Mouse (Mus musculus) limb, embryonic 10.5 days (tissue): ENCODE results near the gene Depdc1a. TPM values are rescaled to one million over a fixed set of nuclear protein-coding genes. Genes with fewer than 3 reads are reported as not detected.
"Not testable (repeated sequence)": the region's sequence is repeated elsewhere in the genome, so short reads cannot be mapped to it uniquely, and the experiment has no call there.

ENCODE experiments used
- DNase-seq: peaks from one replicate; pipeline ENCODE4 v3.0.0-alpha.2; 2017; ENCODE audit warnings: low spot score
- H3K27ac ChIP-seq: fragments of 300-500 bp; sonication (generic); 2 replicates; pipeline ENCODE4 v1.5.1; 2016; ENCODE audit warnings: mild to moderate bottlenecking
- H3K27me3 ChIP-seq: fragments of 300-500 bp; sonication (generic); 2 replicates; pipeline ENCODE4 v1.6.1; 2016; ENCODE audit warnings: low read depth, mild to moderate bottlenecking; ENCODE audit not compliant: poor library complexity, severe bottlenecking
- H3K36me3 ChIP-seq: fragments of 300-500 bp; sonication (generic); 2 replicates; pipeline ENCODE4 v1.6.1; 2016; ENCODE audit warnings: mild to moderate bottlenecking, moderate library complexity
- H3K4me1 ChIP-seq: fragments of 300-500 bp; sonication (generic); 2 replicates; pipeline ENCODE4 v1.6.1; 2016
- H3K4me3 ChIP-seq: fragments of 300-500 bp; sonication (generic); 2 replicates; pipeline ENCODE4 v1.5.1; 2016; ENCODE audit warnings: mild to moderate bottlenecking, moderate library complexity
- H3K9me3 ChIP-seq: fragments of 300-500 bp; sonication (generic); replicated peaks from 2 replicates; pipeline ENCODE4 v1.6.1; 2016; ENCODE audit warnings: mild to moderate bottlenecking
- WGBS: fragments of 180-500 bp; shearing (Covaris S2); methylation state at CpG from one replicate; pipeline ENCODE4 v1.1.7; 2016; 5-methylcytosine and 5-hydroxymethylcytosine counted together
- polyA plus RNA-seq: library from polyadenylated mRNA; unstranded; fragments of >200 nt; fragmentation: Nextera tagmentation; extraction: Ambion mirVana; gene quantifications from 2 replicates; pipeline ENCODE4 v1.2.1, GENCODE M21; 2016

The Depdc1a gene
- polyA plus RNA-seq, result 33.1 and 38.9 TPM in 2 replicates

DNA sequence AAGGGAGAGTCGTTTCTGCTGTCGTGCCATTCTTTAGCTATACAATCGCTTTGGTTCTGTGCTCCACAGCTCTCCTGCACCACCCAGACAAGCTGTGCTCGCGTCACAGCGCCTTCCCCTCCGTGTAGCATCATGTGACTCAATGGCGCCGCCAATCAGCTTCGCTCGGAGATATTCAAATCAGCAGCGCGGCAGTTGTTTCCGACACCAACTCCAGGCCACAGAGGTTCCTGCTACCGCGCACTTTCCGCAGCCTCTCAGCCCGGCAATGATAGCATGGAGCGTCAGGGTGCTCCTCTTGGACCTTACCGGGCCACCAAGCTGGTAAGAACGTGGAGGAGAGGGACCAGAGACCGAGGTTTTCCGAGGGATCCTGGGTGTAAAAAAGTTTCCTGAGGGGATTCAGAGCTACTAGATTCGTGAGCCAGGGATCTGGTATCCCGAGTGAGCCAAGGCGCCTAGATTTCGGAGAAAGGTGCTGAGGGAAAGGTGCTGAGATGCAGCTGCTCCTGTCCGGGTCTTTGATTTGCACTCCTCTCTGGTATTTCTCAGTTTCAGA, at the start of gene Depdc1a:
Gene Depdc1a (plus strand): TSS at position 191 of the 559 bp plus-strand sequence.
- Histone ChIP-seq H3K27ac (peak within 1 kb of the TSS; percentile 88), H3K4me1 (peaks cover 8% of the 10 kb centered on the region; the same call in 1 of the 2 replicates), H3K27me3 (no peaks in the 10 kb centered on the region), H3K4me3 (peak within 1 kb of the TSS; percentile 61), H3K36me3 (peaks cover 14% of the 10 kb centered on the region), H3K9me3 (no peaks in the 10 kb centered on the region)
- peak; percentile 92 for DNase-seq
- under 1% methylated on average over 28 of the region's 28 CpGs for WGBS

DNA sequence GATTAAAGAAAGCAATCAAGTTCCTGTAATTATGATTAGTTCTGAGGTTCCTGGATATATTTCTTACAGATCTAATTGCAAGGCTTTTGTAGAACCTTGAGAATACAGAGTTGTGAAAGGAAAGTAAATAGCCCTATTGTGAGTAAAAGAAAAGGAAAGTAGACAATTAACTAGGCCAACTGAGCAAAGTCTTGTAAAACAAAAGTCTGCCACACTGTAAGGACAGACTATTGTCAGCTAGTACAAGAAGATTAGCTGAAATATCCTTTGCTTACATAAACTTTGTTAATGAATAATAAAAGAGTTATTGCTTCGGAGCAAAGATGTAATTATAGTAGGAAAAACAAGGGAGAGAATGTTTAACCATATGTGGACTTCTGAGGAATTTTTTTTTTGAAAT, 25.2 kb upstream of the Depdc1a start:
- no peaks in the 10 kb centered on the region for H3K36me3 ChIP-seq
- DNase-seq, result no peak
- H3K4me3 ChIP-seq, result no peak overlapping the region
- no peaks in the 10 kb centered on the region for H3K4me1 ChIP-seq
- no peaks in the 10 kb centered on the region for H3K9me3 ChIP-seq
- no peak overlapping the region for H3K27ac ChIP-seq
- H3K27me3 ChIP-seq, result no peaks in the 10 kb centered on the region
- 73% methylated on average over 1 of the region's 1 CpGs for WGBS

DNA sequence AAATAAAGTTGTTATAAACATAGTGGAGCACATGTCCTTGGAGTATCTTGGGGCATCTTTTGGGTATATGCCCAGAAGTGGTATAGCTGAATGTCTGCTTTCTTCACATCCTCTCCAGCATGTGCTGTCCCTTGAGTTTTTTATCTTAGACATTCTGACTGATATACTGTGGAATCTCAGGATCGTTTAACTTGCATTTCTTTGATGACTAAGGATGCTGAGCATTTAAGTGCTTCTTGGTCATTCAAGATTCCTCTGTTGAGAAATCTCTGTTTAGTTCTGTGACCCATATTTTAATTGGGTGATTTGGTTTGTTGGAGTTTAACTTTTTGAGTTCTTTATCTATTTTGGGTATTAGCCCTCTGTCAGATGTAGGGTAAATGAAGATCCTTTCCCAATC, 19.8 kb upstream of the Depdc1a start:
- Histone ChIP-seq H3K27me3 (no peaks in the 10 kb centered on the region), H3K4me1 (no peaks in the 10 kb centered on the region), H3K27ac (no peak overlapping the region), H3K4me3 (no peak overlapping the region), H3K9me3 (no peaks in the 10 kb centered on the region), H3K36me3 (no peaks in the 10 kb centered on the region)
- no peak for DNase-seq
- whole genome bisulfite sequencing, result 89% methylated on average over 1 of the region's 1 CpGs

DNA sequence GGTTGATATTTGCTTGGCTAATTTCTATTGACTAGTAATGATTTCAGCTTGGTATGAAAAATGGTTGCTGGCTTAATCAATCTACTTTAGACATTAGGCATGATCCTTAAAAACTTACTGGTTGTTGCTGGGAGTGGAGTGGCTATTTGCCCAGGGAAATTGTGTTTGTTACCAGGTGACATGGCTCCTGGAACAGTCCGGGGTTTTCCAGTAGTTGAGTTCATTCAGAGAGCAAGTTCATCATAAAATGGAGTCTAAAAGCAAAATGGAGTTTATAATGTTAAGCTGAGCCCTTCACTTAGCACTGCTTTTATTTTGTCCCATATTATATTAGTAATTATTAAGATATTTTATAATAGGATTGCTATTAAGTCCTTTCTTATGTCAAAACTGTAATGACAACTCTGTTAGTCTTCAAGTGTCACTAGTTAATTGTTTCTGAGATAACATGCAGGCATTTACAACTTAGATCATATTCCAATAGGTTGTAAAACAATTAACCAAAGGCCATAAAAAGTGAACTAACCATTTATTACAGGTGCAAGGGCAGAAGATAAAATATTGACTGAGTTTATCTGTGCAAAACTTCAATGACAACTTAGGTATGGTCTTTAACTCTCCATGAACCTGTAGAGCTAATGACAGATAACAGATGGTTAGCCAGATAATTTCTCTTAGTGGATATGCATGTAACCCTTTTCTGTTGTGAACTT, 17.8 kb upstream of the Depdc1a start:
- H3K4me1 ChIP-seq, result no peaks in the 10 kb centered on the region
- no peaks in the 10 kb centered on the region for H3K9me3 ChIP-seq
- no peak overlapping the region for H3K27ac ChIP-seq
- H3K4me3 ChIP-seq, result no peak overlapping the region
- DNase-seq, result no peak
- no peaks in the 10 kb centered on the region for H3K36me3 ChIP-seq
- H3K27me3 ChIP-seq, result no peaks in the 10 kb centered on the region
- 94% methylated on average over 1 of the region's 1 CpGs for WGBS

DNA sequence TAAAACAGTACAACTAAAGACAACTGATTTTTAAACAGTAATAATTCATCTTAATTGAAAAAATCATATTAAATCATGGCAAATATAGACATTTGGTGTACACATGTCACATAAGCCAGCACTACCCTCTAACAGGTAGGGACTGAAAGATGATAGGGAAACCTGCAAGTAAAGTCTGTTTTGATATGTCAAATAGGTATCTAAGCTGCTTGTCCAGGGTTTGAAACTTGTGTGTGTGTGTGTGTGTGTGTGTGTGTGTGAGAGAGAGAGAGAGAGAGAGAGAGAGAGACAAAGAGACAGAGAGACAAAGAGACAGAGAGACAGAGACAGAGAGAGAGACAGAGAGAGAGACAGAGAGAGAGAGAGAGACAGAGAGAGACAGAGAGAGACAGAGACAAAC, 524 bp upstream of the Depdc1a start:
- H3K4me1 ChIP-seq, DNase-seq, H3K9me3 ChIP-seq, H3K27me3 ChIP-seq, H3K36me3 ChIP-seq: not testable (repeated sequence)
- H3K27ac ChIP-seq, result peak overlapping the region; percentile 88
- H3K4me3 ChIP-seq, result peak overlapping the region; percentile 61

DNA sequence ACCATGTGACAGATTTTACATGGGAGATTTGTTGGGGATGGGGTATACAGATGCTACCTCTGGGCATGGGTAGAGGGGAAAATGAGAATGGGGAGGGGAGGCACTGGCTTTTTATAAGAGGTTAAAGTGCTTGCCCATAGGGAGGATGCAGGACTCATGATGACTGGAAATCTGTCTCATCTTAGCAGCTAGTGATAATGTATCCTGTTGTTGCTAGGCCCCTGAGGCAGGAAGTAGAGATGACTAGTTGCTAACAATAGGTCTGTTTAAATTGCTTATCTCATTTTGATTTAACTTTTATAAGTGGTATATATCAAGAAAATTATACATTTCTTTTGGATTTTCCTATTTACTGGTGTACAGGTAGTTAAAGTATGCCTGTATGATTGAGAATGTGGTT, 13.7 kb downstream of the Depdc1a start:
- Histone ChIP-seq H3K36me3 (peaks cover 34% of the 10 kb centered on the region), H3K4me1 (no peaks in the 10 kb centered on the region), H3K27ac (no peak overlapping the region), H3K27me3 (no peaks in the 10 kb centered on the region), H3K9me3 (no peaks in the 10 kb centered on the region), H3K4me3 (no peak overlapping the region)
- DNase-seq, result no peak

DNA sequence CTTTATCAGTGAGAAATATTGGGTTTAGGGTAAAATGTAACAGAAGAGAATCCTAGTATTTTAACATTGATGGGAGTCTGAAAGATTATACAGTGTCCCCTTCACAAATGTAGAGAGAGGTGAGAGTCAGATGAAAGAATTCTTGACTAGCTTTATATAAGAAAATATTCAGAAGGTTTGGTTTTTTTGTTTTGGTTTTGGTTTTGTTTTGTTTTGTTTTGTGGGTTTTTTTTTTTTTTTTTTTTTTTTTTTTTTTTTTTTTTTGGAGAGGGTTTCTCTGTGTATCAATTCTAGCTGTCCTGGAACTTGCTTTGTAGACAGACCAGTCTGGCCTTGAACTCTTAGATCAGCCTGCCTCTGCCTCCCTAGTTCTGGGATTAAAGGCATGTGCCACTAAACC, 33.3 kb downstream of the Depdc1a start:
- Histone ChIP-seq H3K9me3 (no peaks in the 10 kb centered on the region), H3K27ac (no peak overlapping the region), H3K4me3 (no peak overlapping the region), H3K27me3 (no peaks in the 10 kb centered on the region), H3K4me1 (no peaks in the 10 kb centered on the region), H3K36me3 (peaks cover 31% of the 10 kb centered on the region)
- DNase-seq, result no peak

DNA sequence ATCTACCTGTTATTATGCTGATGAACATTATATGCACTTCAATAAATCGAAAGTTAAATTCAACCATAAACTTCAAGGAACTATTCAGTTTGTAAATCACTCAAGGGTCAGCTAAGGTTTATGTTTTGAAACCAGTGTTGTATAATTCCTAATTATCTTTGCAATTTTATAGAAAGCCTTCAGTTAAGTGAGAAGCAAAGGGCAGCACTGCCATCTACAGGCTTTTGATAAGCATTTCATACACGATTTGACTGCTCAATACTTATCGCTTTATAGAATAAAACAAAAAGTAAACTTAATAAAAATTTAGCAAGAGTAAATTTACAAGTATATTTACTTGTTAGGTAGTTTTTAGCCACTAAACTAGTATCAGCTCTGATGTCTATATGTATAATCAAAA, 53.1 kb downstream of the Depdc1a start:
- Histone ChIP-seq H3K27ac (no peak overlapping the region), H3K9me3 (no peaks in the 10 kb centered on the region), H3K4me1 (no peaks in the 10 kb centered on the region), H3K4me3 (no peak overlapping the region), H3K27me3 (no peaks in the 10 kb centered on the region), H3K36me3 (no peaks in the 10 kb centered on the region)
- DNase-seq, result no peak
- WGBS, result 90% methylated on average over 3 of the region's 3 CpGs

DNA sequence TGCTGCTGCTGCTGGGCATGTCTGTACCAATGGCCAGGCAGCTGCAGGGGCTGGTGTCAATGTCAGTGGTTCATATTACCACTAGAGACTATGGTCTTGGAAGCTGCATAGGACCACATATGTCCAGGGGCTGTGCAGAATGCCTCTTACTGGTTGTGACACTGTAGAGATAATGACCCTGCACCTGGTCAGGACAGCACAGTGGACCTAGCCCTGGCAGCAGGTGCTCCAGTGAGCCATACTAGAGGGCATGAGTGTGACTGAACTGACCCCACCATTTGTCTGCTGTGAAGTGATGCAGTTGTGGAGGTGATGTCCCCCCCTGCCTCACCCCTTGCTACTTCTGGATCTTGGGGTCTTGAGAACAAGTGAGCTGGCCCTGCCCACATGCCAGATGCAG, 55.0 kb downstream of the Depdc1a start:
- DNase-seq, result no peak
- Histone ChIP-seq H3K27ac (no peak overlapping the region), H3K4me3 (no peak overlapping the region), H3K4me1 (no peaks in the 10 kb centered on the region), H3K27me3 (no peaks in the 10 kb centered on the region), H3K36me3 (no peaks in the 10 kb centered on the region), H3K9me3 (no peaks in the 10 kb centered on the region)

Other genes starting within 250 kb of the Depdc1a start
- gene Rpe65, start 103.7 kb downstream of the Depdc1a start, polyA plus RNA-seq, result not detected in 2 replicates